Mouse (Mus musculus) T-helper 1 cell (primary cell): Measurements from ENCODE around the gene Crip1.

Experiments
- in situ Hi-C: fragments of 300-600 bp; cut with MboI, MseI; formaldehyde crosslinking; loops from one replicate; pipeline ENCODE4 v1.15.1; 2025; ENCODE audit warnings: high pct_unique_total_duplicates

Gene Crip1

DNA sequence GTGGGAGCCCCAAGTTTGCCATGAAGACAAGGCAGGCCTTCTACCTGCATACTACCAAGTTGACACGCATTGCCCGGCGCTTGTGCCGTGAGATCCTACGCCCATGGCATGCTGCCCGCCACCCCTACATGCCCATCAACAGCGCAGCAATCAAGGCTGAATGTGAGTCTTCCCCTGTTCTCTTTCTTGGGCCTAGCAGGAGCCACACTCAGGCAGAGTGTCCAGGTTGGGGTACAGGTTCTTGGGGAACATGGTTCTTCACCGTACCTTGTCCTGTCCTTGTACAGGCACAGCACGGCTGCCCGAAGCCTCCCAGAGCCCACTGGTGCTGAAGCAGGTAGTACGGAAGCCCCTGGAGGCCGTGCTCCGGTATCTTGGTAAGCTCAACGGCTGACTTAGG lies 14.5 kb upstream of the Crip1 start:
- in situ Hi-C loops, result no loop called here

DNA sequence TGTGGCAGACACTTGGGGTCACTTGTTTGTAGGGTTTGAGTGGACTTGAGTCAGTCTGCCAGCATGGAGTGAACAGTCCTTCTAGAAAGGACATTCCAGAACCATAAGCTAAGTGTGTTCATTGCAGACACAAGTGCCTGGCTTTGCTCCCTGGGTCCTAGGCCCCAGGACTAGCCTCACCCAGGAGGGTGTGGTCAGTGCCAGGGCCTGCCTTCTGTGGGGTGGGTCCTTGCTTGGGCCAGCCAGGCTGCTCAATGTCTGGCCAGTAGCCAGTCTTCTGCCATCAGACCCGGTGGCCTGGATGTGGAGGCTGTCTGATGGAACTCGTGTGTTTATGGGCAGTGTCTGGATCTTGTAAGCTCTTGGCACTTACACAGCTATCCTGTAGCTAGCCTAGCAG lies 13.5 kb upstream of the Crip1 start:
- in situ Hi-C loops, result no loop called here

DNA sequence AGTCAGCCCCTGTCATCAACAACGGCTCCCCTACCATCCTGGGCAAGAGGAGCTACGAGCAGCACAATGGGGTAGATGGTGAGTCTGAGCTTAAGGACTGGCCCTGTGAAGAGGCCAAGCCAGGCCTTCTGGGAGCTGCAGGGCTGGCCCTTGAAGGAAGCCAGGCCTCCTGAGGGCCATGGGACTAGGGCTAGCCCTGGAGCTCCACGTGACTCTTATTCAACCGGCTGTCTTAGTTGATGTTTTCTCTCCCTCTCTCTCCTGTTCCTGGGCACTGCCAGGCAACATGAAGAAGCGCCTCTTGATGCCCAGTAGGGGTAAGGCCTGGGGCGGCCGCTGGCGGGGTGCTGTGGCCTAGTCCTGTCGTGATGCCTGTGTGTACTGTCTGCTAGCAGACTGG lies 12.9 kb upstream of the Crip1 start:
- in situ Hi-C loops, result no loop called here

DNA sequence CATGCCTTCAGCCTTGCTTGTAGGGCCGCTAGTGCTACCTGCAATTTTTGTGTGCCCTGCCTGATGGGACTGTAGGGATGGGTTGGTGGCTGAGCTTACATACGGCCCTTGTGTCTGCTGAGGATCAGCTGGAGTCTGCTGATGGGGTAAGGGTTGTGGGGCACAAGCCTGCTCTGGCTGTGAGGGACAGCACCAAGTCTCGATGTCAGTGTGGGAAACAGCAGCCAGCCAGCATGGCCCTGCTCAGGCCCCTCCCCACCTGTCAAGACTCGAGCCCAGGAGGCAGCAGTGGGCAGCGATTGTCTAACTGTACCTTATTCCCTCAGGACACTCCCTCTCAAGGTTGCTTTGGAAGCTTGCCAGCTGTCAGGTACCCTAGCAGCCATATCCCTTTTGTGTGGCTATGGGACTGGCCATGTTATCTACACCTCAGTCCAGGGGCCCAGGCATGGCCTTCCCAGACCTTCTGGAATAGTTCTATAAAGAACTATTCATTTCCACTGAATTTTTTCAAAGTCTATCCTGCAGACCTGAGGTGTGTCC lies 12.2 kb upstream of the Crip1 start:
- in situ Hi-C loops, result no loop called here

DNA sequence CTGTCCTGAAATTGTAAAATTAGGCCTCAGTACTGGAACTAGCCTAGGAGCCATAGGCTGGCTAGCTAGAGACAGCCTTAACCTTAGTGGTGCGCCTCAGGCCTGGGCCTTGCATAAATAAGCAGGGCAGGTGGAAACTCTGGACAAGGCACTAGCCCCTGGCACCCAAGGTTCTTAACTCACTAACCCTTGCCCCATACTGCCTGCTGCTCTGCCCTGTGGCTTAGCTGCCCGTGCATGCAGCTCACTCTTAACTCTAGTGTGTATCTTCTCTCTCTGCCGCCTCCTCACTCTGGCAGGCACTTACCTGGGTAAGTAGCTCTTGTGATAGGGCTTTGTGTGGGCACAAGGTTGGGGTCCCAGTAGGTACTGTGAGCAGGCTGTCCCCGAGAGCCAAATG lies 11.6 kb upstream of the Crip1 start:
- in situ Hi-C loops, result no loop called here

DNA sequence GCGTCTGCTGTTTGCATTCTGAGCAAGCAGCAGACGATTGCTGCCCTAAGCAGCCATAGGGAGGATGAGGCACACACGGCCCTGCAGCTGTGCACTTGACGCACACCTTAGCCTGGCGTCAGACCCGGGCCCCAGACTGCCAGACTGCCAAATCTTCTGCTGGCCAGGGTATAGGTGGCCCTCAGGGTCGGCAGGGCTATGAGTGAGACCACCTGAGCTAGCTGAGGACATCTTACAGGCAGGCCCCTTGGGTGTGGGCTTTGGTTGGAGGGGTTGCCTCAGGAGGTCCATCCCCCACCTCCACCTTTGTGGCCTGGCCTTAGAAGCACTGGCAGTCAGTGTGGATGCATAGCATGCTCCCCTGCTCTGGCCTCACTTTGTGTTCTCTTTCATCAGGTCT lies 10.7 kb upstream of the Crip1 start:
- in situ Hi-C loops, result no loop called here

DNA sequence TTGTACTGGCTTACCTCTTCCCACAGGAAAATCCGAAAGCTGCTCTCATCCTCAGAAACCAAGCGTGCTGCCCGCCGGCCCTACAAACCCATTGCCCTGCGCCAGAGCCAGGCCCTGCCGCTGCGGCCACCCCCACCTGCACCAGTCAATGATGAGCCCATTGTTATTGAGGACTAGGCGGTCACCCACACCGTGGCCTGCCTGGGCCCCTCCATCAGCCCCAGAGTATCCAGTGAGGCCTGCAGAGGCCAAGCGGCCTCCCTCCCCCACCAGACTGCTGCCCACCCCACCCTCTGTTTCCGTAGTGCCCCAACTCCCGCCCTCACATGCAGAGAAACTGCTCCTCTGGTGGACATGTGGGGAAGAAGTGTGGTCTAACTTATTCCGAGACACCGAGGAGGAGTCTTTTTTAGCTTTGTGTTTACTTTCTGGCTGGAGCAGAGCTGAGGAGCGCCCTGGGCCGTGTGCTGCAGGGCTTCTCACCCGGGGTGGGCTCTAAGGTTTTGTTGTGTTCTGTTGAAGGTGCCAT lies 9.6 kb upstream of the Crip1 start:
- in situ Hi-C loops, result no loop called here

DNA sequence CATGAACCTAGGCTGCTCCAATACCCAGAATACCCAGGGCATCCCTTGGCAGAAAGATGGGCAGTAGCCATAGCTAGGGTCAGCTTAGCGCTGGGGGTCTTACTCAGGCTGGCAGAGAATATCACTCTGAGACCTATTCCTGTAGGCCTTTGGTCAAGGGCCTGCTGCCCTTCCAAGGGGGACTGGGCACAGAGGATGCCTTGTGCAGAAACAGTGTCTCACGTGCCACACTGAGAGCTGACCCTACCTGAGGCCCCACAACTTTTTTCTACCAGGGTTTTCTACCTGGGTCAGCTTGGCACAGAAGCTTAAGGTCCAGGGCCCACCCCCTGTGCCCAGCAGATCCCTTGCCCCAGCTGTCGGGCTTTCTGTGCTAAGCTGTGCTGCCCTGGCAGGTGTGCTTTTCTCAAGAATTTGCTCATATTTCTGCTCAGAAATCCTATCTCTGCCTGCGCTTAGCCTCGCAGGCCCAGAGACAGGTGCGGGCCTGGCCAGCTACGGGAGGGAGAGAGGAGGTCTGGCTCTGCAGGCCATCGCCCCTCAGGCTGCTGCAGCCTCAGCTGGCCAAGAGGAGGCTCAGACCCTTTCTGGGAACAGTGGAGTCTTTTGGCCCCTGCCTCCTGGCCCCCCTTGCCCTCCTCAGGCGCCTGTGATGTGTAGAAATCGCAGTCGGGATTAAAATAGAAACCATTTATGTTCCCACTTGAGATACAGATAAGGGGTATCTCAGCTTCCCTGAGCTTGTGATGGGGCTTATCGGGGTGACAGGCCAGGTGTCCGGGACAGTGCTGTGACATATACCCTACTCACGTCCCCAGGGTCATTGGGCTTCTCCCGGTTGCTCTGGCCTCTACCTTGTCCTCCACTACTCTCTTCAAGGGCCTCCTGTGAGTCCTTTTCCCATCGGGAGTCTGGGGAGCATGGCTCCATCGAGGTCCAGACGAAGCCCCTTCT lies 8.6 kb upstream of the Crip1 start:
- in situ Hi-C loops, result no loop called here

DNA sequence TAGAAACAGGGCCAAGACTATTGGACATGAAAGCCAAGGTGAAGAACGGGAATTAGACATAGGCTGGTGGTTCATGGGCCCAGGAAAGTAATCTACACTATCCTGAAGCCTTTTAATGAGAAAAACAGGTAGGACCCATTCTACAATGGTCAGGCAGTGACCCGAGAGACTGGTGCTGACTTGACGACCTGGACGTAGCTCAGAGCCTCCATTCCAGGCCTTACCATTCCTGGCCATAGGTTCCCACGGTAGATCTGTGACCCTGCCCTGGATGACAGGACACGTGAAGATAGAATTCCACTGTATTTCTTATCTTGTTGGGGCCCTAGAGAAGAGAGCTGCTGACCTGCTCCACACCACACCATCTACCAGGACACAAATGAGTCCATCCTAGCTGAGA lies 7.8 kb upstream of the Crip1 start:
- in situ Hi-C loops, result no loop called here

DNA sequence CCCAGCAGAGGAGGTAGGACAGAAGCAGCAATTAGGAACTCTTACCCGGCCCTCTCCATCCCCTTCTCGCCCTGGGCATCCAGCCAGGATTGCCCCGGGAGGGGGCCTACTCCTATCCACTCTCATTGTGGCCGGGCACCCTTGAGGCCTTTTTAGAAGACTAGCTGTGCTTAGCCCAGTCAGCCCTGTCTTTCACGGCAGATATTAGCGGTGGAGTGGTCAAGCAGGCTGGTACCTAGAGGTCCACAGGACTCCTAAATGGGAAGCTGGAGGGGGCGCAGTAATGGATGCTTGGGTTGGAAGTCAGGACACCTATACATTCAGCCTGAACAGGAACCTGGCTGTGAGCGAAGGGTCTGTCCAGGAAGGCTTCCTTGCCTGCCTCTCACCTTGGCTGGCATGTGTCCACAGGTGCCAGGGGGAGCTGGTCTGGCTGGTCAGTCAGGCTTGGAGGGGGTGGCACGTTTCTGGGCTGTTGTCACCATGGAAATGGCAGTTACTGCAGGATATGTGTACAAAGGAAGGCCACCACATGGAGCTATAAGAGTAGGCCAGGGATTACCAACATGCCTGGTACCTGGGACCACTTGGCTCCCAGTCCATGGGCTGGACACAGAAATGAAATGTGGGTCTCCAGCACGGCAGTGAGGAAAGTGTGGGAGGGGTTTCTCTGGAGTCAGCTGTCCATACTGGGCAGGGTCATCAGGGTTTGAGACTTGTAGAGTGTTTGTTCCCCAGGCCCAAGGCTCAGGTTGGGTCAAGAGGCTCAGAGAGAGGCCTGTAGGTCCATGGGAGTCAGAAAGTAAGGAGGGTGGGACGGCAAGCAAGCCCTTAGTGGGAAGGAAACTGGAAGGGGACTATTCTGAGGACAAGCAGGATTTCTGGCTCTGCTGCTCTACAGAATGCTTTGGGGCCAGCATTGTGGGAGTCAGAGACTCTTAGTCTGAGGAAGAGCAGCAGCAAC lies 6.9 kb upstream of the Crip1 start:
- in situ Hi-C loops, result no loop called here

DNA sequence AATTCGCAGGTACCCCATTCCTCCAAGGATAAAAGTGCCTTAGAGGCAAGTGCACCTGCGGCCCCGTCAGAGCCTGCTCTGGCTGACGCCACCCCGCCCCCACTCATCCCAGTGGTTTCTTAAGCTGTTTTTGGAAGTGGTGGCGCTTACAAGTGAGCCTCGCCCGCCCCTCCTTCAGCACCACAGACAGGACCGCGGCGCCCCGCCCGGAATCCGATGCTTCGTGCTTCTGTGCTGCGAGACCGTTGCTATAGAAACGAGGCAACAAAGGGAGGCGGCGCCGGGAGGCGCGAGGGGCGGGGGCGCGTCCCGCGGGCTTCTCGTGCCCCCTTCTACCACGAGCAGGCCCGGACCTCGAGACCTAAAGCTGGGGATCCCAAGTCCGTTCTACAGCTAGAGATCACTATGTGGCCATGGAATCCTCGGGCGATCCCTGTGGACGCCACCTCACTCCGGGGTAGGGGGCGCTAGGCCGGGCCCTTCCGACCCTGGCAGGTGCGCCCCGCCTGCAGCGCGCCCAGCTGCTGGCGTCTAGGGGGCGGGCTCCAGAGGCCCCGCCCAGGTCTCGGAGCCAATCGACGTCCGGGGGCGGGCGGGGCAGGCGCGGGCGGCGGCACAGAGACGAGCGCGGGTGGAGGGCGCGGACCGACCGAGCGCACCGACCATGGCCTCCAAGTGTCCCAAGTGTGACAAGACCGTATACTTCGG lies 6.1 kb upstream of the Crip1 start, which contains the start of gene Crip2:
Crip2 (plus strand) TSS at position 329 of the 708 bp plus-strand sequence.
- in situ Hi-C loops, result no loop called here

DNA sequence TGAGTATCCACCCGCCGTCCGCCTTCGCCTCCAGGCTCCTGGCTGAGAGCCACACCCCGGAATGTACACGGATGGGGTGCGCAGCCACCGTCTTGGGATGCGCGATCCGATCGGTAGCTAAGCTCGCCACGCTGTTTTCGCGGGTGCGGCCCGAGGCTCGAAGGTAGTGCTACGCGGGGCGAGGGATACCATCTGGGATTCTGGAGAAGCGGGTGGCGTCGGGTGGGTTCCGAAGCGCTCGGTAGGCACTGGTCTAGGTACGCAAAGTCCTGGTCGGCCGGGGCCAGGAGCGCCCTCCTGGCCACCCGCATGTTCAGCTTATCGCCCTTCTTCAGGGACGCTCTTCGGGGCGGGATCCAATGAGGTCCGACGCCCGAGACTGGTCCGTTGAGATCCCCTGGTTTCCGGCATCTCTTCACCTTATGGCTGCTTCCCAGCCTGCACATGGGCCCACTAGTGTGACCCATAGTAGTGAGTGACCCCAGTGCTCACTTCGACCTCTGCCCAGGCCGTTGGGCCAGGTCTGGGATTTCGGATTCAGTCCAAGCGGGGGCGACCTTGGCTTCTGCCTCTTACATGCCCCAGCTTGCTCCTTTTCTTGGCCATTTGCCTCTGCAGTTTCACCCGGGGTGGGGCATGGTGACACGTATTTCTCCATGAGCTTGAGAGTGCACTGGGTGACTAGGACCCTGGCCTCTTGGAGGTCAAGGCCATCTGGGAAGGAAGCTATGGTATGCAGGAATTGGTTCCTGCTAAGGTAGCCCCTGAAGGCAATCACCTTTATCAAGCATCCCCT lies 5.3 kb upstream of the Crip1 start:
- in situ Hi-C loops, result no loop called here

DNA sequence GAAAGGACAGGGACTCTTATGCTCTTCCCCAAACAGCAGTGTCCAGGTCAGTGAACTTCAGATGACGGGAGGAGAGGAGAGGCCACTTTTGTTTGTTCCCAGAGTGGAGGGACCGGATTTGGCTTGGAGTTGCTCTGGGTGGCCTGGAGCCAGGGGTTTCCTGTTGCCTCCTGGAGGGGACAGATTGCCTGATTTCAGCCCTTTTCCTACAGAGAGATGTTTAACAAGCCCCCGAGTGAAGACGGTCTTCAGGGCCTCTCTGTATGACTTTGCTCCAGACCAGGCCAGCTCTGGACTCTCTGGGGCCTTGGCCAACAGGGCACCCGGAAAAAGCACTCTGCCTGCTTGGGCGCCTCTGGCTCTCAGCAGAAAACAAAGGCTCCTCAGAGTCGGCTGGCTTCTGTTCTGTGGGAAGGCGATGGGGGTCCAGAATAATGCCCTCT lies 4.6 kb upstream of the Crip1 start:
- in situ Hi-C loops, result no loop called here

DNA sequence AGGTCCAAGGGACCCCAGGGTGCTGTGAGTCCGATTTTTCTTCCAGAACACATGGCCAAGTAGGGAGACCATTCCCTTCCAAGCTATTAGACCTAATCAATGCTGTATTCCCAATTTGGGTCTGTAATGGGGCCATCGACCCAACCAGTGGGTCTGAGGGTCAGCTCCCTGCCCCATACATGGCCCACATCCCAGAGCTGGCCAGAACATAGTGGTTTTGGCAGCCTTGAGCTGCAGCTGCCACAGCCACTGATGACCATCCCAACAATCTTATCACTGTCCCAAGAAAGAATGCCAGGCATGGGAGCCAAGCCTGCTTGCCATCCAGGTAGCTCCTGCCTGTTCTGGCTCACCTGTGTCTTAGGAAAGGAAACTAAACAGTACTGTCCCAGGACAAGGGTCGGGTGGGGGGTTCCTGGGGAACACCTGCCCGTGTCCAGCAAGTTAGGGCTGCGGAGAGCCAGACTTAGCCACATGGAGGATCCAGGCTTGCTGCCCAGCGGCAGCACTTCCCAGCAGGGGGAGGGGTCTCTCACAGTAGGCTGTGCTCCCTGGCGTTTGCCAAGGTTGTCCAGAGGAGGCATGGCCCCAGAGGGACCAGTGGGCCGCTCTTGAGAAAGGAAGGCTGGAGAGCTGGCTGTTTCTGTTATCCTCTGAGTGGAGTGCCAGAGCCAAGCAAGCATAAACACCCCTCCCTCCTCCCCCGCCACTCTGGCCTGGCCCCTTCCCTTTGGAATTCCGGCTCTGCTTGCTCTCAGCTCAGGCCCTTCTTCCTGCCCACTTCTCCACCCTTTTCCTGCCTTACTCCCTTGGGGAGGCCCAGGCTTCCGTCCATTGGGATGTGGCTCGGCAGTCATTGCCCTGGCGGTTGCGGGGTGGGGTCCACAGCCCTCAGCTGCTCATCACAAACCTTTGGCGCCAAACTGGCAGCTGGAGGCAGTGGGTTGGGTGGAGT lies 3.8 kb upstream of the Crip1 start:
- in situ Hi-C loops, result no loop called here

DNA sequence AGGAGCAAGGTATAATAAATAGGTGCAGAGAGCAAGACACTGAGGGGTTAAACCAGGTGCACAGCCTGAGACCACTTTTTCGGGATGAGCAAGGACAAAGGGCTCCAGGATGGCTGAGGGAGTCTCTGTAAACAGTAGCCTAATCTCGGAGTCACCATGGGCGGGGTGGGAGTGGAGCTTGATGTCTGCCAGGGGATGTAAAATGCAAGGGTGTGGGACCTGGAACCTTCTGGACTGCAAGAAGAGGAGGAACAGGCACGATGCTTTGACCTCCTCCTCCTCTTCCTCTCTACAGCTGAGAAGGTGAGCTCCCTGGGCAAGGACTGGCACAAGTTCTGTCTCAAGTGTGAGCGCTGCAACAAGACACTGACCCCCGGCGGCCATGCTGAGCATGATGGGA lies 3.0 kb upstream of the Crip1 start:
- in situ Hi-C loops, result no loop called here

DNA sequence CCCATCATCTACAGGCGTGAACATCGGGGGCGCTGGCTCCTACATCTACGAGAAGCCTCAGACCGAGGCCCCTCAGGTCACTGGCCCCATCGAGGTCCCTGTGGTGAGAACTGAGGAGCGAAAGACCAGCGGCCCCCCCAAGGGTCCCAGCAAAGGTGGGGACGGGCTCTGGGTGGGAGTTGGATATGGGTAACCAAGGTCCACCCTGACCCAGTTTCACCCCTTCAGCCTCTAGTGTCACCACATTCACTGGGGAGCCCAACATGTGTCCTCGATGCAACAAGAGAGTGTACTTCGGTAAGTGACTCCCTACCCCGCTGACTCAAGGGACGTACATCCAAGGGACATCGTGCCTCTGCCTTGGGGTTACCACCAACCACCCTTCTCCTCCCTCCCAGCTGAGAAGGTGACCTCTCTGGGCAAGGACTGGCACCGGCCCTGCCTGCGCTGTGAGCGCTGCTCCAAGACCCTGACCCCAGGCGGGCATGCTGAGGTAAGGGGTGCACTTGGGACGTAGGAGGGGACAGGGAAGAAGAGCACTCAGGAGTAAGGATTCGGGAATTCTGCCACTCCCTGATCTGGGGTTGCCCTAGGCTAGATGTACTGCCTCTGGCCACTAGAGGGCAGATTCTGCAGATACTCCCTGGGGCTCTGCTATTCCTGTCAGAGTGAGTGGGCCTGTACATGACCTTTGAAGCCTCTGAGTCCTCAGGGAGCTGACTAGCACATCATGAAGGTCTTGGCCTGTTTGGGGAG lies 1.9 kb upstream of the Crip1 start:
- in situ Hi-C loops, result no loop called here

DNA sequence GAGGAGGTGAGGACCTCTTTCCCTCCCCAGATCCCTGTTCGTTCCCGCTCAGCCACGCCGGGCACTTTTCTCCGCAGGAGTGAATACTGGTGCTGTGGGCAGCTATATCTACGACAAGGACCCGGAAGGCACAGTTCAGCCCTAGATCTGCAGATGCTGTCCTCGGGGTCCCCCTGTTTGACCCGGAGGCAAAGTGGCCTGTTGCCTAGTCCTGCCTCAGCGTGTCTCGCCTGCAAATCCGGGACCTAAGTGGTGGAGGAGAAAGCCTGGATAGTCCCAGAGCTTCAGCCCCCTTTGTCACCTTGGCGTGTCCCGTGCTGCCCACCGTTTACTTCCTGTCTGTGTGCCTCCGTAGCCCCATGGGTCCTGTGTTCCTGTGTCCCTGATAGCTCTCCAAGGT lies 1.2 kb upstream of the Crip1 start:
- in situ Hi-C loops, result no loop called here

DNA sequence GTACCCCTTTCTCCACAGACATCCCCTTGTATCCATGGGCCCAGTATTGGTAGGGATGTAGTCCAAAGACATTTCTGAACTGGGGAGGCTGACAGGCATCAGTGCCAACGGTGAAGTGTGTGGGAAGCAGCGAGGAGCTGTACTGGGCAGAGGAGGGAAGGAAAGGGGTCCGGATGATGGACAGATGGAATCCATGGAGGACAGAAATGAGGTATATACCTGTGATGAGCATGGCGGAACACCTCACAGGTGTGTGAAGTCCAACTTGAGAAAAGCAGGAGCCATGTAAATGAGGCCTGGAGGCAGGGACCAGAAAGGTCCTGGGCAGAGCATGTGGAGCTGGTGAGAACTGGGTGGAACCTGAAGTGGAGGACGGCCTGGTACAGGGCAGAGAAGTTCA lies 525 bp upstream of the Crip1 start:
- in situ Hi-C loops, result no loop called here
